Mouse (Mus musculus): ENCODE data around the gene Aanat. TPM values are rescaled to one million over a fixed set of nuclear protein-coding genes. Genes with fewer than 3 reads are reported as not detected.

The Aanat gene
- total and polyA plus RNA-seq, 2 experiments from 2014 or later = not detected

DNA sequence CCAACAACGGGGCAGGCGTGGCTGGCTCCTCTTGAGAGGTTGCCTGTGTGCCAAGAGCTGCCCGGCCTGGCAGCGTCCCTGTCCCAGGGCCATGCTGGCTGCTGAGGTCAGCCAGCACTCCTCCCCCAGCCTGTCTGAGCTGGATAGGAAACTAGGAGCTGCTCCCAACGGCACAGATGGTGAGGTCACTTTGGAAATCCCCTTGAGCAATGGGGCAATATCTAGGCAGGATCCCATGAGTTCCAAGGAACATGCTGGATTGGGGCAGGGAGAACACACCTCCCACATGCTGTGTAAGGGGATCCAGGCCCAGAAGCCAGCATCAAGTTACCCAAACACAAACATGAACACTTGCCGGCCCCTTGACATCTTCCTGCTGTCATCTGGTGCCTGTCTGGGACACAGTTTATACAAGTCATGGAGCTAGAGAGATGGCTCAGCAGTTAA, 35.0 kb downstream of the Aanat start:
- H3K27ac ChIP-seq (ENCODE audit: low read depth) = peak overlapping the region; percentile 91
- no peak overlapping the region for H3K4me3 ChIP-seq (ENCODE audit: low read depth, low read length)
- peak; percentile 89 for DNase-seq (ENCODE audit: low spot score)
- no peak overlapping the region for H3K9ac ChIP-seq (replicated peaks; ENCODE audit: low read depth, low read length)
- no peaks in the 10 kb centered on the region for H3K27me3 ChIP-seq (ENCODE audit: control insufficient read depth, insufficient read depth, low read length)
- no peaks in the 10 kb centered on the region for H3K36me3 ChIP-seq (replicated peaks; ENCODE audit: control insufficient read depth, insufficient read depth, low read length)
- TF ChIP-seq EP300 (IDR thresholded peaks at IDR 0.05; ENCODE audit: low read depth) (peak; percentile 31; the same call in 1 of the 2 replicates), CTCF (IDR thresholded peaks at IDR 0.05; ENCODE audit: low read depth) (no peak)
- H3K9me3 ChIP-seq (replicated peaks; ENCODE audit: control insufficient read depth, low read length) = no peaks in the 10 kb centered on the region
- peak overlapping the region; percentile 30 for H3K4me2 ChIP-seq (ENCODE audit: low read depth, low read length)
- ATAC-seq (ENCODE audit: insufficient read depth, low read depth) = peak; percentile 81
- peaks cover 66% of the 10 kb centered on the region for H3K4me1 ChIP-seq (ENCODE audit: control insufficient read depth, insufficient read depth)
- 11% methylated on average over 6 of the region's 6 CpGs for WGBS

DNA sequence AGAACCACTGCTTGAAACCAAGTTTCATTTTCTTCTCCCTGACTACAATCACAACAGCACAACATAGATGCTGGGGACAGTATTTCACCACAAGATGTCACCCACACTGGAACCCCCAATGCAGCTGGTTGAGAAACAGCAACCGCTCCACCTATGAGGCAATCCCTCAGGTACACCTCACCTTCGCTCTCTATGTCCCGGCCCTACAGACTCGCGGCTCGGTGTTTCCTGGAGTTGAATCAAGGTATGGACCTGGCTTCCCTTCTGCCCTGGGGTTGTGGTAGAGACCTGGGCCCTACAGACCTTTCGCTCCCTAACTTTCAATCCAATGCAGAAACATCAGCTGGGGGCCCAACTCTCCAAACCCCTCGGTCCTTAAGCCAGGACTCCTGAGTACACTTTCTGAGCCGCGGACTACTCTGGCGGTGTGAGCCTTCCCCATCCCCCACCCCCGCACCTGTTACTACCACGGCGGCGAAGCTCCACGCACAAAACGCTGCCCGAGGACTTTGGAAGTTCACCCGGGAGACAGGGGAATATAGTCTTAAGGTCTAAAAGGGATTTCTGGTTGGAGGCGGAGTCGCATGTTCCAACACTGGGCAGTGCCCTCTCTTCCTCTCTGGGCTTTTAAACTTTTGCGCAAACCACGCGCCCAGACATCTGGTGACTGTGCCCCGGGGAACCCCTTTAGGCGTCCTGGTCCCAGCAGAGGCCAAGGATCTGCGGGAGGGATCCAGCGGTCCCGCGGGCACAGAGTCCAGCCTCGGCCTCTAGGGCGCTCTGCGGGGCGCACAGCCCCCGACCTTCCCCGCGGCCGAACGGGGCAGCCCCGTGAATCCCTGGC, 37.3 kb downstream of the Aanat start:
- H3K27ac ChIP-seq (ENCODE audit: low read depth) = peak overlapping the region; percentile 60
- TF ChIP-seq EP300 (IDR thresholded peaks at IDR 0.05; ENCODE audit: low read depth) (no peak), CTCF (IDR thresholded peaks at IDR 0.05; ENCODE audit: low read depth) (no peak)
- H3K9me3 ChIP-seq (replicated peaks; ENCODE audit: control insufficient read depth, low read length) = no peaks in the 10 kb centered on the region
- peak overlapping the region; percentile 77 for H3K9ac ChIP-seq (replicated peaks; ENCODE audit: low read depth, low read length)
- DNase-seq (ENCODE audit: low spot score) (no peak), ATAC-seq (ENCODE audit: insufficient read depth, low read depth) (peak; percentile 9)
- H3K36me3 ChIP-seq (replicated peaks; ENCODE audit: control insufficient read depth, insufficient read depth, low read length) = no peaks in the 10 kb centered on the region
- peak overlapping the region; percentile 85 for H3K4me2 ChIP-seq (ENCODE audit: low read depth, low read length)
- peaks cover 50% of the 10 kb centered on the region for H3K4me1 ChIP-seq (ENCODE audit: control insufficient read depth, insufficient read depth)
- 9% methylated on average over 39 of the region's 40 CpGs for WGBS
- no peaks in the 10 kb centered on the region for H3K27me3 ChIP-seq (ENCODE audit: control insufficient read depth, insufficient read depth, low read length)
- peak overlapping the region; percentile 71 for H3K4me3 ChIP-seq (ENCODE audit: low read depth, low read length)

DNA sequence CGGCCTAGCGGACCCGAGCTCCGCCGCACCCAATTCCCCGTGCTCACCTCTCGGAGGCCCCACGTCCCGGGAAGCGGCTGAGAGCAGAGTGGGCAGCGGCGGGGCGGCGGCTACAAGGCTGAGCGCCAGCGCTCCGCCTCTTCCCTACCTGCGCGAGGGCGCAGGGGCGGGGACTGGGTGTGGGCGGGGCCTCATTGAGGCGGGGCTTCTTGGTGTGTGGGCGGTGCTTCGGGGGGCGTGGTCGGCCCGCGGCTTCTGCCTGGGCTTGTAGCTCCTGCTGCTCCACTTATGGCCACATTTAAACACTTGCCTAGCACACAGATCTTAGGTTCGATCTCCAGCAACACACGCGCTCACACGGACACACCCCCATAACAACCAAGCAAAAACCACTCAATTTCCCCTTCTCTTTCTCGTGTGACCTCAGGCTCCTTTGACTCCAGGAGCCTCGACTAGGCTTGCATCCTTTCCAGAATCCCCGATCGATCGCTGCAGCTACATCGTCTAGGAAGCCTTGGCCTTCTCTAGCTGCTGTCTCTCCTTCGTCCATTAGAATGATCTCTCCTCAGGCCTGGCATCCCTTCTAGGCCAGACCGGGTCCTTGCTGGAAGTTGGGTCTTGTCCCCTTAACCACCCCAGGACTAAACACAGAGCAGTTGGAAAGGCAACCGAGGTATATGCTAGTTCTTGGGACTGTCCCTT, 38.0 kb downstream of the Aanat start:
- peak; percentile 63 for ATAC-seq (ENCODE audit: insufficient read depth, low read depth)
- H3K27ac ChIP-seq (ENCODE audit: low read depth) = peak overlapping the region; percentile 60
- DNase-seq (ENCODE audit: low spot score) = peak; percentile 56
- TF ChIP-seq EP300 (IDR thresholded peaks at IDR 0.05; ENCODE audit: low read depth) = no peak
- TF ChIP-seq CTCF (IDR thresholded peaks at IDR 0.05; ENCODE audit: low read depth) = no peak
- peak overlapping the region; percentile 85 for H3K4me2 ChIP-seq (ENCODE audit: low read depth, low read length)
- H3K36me3 ChIP-seq (replicated peaks; ENCODE audit: control insufficient read depth, insufficient read depth, low read length) = no peaks in the 10 kb centered on the region
- peak overlapping the region; percentile 71 for H3K4me3 ChIP-seq (ENCODE audit: low read depth, low read length)
- WGBS = 15% methylated on average over 33 of the region's 42 CpGs
- H3K9me3 ChIP-seq (replicated peaks; ENCODE audit: control insufficient read depth, low read length) = no peaks in the 10 kb centered on the region
- H3K27me3 ChIP-seq (ENCODE audit: control insufficient read depth, insufficient read depth, low read length) = no peaks in the 10 kb centered on the region
- peaks cover 45% of the 10 kb centered on the region for H3K4me1 ChIP-seq (ENCODE audit: control insufficient read depth, insufficient read depth)
- peak overlapping the region; percentile 77 for H3K9ac ChIP-seq (replicated peaks; ENCODE audit: low read depth, low read length)

GRCm38 (mm10) chr11:116625081-116626000, 39.1 kb downstream of the Aanat start:
- H3K4me2 ChIP-seq (ENCODE audit: low read depth, low read length) = no peak overlapping the region
- DNase-seq (ENCODE audit: low spot score) (no peak), ATAC-seq (ENCODE audit: insufficient read depth, low read depth) (no peak)
- H3K9ac ChIP-seq (replicated peaks; ENCODE audit: low read depth, low read length) = no peak overlapping the region
- peaks cover 35% of the 10 kb centered on the region for H3K4me1 ChIP-seq (ENCODE audit: control insufficient read depth, insufficient read depth)
- no peak overlapping the region for H3K27ac ChIP-seq (ENCODE audit: low read depth)
- TF ChIP-seq CTCF (IDR thresholded peaks at IDR 0.05; ENCODE audit: low read depth) = peak; percentile 52
- no peak for TF ChIP-seq EP300 (IDR thresholded peaks at IDR 0.05; ENCODE audit: low read depth)
- H3K9me3 ChIP-seq (replicated peaks; ENCODE audit: control insufficient read depth, low read length) = no peaks in the 10 kb centered on the region
- H3K27me3 ChIP-seq (ENCODE audit: control insufficient read depth, insufficient read depth, low read length) = no peaks in the 10 kb centered on the region
- H3K4me3 ChIP-seq (ENCODE audit: low read depth, low read length) = no peak overlapping the region
- 53% methylated on average over 17 of the region's 17 CpGs for WGBS
- no peaks in the 10 kb centered on the region for H3K36me3 ChIP-seq (replicated peaks; ENCODE audit: control insufficient read depth, insufficient read depth, low read length)

All from heart, postnatal 0 days (tissue).